Mouse (Mus musculus) erythroblast, adult 5-6 weeks (primary cell): ENCODE data around the gene Pik3r6. TPM values are rescaled to one million over a fixed set of nuclear protein-coding genes. Genes with fewer than 3 reads are reported as not detected.

Experiments used
- ATAC-seq: replicated peaks from 2 replicates; pipeline ENCODE4 v1.8.0; 2016; ENCODE audit warnings: moderate number of reproducible peaks, mild to moderate bottlenecking, moderate TSS enrichment, inconsistent platforms; ENCODE audit not compliant: poor library complexity, low FRiP score, severe bottlenecking
- total RNA-seq, 2 experiments: library from RNA; stranded (forward) in 1 of 2; stranded (reverse) in 1 of 2; fragments of 150-400 nt in 1 of 2; fragments of 200-764, 138-1000 nt in 1 of 2; gene quantifications; 2 replicates each; pipeline versions ENCODE4 v1.2.3 to v1.2.4; 2015 to 2017; ENCODE audit warnings: low replicate concordance in 2 of 2

The Pik3r6 gene
- total RNA-seq, 2 experiments from 2014 or later = 1.7 to 4.8 TPM

DNA sequence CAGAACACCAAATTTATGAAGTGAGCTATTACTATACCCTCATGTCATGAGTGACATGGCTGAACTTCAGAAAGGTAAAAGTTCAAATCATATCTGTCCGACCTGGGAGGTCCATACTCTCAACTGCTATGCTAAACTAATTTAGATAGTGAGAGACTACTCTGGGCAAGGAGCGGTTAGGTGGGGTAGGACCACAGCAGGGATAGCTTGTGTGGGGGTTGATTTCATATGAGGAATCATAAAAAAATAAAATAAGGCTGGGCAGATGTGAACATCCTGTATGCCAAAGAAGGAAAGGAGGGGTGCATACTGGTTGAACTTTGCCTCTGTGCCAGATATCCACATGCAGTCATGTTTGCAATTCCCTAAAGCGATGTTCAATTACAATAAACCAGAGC lies 62.2 kb downstream of the Pik3r6 start:
- no peak for ATAC-seq

DNA sequence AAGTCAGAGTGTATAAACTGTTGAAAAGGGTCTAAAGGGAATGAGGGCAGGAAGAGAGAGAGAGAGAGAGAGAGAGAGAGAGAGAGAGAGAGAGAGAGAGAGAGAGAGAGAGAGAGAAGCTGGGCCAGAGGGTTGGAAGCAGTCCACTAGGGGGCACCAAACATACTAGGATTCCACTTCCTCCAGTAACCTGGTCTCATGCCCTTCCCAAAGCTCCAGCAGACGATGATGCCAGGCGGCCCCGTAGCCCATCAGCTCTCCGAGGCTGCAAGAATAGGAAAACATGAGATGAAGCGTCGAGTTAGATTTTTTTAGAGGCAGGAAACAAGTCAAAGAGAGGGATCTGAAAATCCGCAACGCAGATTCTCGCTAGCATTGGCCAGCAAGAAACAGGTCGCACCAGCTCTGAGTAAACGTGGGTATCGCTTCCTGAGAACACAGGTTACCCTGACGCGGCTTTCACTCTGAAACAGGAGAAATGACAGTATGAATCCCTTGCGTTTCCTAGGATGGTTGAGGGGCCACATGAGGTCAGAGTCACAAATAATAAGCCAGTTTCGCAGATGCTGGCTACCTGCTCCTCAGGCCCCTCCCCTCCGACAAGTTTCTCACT lies 63.7 kb downstream of the Pik3r6 start:
- ATAC-seq = no peak

DNA sequence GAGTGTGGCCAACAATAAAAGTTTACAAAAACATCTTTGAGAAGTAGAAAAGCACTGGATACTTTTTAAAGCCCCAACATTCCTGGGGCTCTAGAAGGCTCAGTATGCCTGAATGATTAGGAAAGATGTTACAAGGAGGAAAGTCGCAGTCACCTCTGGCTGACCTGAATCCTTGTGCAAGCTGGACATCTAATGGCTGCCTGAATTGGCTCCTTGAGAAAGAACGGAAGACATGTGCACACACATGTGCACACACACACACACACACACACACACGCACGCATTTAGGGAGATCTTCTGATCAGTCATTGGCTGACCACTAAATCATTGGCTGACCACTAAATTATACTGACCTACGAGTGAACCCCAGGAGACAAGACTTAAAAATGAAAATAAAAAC lies 68.0 kb downstream of the Pik3r6 start:
- ATAC-seq = no peak

DNA sequence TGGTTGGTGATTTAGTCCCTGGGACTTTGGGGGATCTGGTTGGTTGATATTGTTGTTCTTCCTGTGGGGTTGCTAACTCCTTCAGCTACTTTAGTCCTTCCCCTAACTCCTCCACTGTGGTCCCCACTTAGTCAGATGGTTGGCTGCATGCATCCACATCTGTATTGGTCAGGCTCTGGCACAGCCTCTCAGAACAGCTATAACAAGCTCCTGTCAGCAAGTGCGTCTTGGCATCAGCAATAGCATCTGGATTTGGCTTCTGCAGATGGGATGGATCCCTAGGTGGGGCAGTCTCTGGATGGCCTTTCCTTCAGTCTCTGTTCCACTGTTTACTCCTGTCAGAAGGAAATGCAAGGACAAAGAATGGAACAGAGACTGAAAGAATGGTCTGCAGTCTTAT lies 74.3 kb downstream of the Pik3r6 start:
- ATAC-seq = no peak

DNA sequence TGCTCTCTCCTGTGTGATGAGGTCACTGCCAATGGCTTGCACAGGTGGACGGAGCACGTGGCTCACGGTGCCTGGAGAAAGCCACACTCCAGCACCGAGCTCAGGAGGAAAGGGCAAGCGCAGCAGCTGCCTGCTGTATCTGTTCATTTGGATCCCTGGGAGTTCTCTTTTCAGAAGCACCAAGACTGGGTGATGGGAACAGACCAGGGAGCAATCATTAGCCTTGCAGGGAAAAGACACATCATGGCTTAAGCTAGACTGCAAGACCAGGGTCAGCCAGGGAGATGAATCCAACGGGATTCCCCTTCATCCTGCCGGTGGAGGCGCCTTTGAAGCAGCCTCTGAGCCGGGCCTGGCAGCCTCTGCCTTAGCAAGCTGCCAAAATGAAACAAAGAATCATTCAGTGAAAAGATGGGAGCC lies 76.7 kb downstream of the Pik3r6 start:
- 0 out of 2 replicates have a peak, but pooled peaks have one; percentile 20 for ATAC-seq

DNA sequence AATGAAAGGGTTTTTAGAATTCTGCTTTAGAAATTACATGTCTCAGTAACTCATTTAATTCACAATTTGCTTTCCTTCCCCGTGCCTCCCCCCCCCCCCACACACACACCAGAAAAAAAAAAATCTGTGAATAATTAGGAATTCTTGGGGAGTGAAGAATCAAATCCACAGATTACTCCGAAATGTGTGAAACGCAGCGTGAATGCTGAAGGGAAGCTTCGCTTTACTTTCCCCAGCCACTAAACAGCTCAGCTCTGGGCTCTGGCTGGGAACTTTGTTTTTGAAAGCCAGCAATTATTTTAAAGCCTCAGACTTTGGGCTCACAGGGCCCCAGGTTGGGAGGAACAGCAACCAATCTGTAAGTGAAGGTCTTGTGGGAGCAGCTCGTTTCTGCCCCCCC lies 77.7 kb downstream of the Pik3r6 start:
- no peak for ATAC-seq

DNA sequence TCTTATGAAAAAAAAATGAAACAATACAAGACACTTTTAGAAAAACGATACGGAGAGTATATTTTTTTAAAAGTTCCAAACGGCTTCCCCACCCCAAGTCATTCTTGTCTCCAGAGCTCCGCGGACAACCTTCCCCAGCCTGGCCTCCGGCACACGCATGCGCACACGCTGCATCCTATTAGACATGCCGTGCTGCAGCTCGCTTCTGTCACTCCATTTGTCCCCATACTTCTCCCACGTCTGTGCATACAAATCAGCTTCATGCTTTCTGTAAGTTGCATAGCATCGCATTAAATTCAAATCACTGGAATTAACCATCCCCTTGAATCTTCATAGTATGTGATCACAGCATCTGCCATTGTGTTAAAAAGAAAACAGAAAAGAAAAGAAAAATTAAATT lies 80.4 kb downstream of the Pik3r6 start:
- no peak for ATAC-seq

DNA sequence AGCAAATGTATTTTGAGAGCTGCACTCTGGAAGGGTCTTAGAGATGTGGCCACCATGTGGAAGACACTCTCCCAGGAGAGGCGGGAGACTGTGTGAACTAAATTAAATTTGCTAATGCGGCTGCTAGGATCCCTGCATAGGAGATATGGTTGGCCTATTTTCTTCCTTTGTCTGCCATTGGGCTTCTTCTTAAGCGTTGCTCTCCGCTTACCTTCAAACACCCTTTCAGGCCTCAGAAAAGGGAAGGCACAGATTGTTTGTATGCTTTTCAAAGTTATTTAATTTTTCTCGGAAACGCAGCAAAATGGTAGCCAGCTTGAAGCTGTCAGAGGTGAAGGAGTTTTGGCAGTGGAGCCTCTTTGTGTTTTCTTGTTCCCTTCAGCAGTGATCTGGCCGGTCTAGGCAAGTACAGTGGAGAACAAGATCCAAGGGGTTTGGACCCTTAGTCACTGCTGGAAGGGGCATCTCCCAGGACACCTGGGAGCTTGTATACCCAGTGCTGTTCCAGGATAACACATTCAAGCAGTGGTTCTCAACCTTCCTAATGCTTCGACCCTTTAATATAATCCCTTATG lies 81.2 kb downstream of the Pik3r6 start:
- no peak for ATAC-seq

DNA sequence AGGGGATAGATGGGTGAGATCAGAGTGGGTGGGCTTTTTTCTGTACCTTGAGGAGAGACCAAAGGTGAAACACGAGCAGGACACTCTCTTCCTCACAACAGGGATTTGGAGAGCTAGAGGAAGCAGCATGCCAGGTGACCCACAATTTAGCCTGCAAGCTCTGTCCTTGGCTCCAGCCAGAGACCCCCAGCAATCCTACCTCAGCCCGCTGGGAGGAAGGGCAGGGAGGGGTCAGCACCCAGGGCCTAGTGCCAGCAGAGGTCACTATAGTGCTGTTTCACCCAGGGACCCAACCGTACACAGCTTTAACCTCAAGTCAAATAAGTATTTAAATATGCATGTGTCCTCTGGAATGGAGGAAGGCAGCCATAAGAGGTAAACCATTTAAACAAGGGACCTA lies 83.1 kb downstream of the Pik3r6 start:
- no peak for ATAC-seq

DNA sequence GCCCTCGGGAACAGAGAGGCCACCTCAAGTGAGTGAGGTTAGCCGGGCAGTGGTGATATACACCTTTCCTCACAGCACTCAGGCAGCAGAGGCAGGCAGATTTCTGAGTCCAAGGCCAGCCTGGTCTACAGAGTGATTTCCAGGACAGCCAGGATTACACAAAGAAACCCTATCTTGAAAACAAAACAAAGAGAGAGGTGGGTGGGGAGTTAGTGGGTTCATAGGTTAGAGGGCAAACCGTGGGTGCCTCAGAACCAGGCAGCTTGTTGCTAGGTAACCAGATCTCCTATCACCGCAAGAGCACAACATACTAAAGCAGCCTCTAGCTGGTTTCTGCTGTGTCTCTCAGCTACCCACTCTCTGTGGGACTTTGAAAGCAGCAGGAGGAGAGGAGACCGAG lies 83.9 kb downstream of the Pik3r6 start, which contains the start of gene Ccdc42:
Ccdc42 (plus strand) TSS at position 301 of the 400 bp plus-strand sequence.
- no peak for ATAC-seq

DNA sequence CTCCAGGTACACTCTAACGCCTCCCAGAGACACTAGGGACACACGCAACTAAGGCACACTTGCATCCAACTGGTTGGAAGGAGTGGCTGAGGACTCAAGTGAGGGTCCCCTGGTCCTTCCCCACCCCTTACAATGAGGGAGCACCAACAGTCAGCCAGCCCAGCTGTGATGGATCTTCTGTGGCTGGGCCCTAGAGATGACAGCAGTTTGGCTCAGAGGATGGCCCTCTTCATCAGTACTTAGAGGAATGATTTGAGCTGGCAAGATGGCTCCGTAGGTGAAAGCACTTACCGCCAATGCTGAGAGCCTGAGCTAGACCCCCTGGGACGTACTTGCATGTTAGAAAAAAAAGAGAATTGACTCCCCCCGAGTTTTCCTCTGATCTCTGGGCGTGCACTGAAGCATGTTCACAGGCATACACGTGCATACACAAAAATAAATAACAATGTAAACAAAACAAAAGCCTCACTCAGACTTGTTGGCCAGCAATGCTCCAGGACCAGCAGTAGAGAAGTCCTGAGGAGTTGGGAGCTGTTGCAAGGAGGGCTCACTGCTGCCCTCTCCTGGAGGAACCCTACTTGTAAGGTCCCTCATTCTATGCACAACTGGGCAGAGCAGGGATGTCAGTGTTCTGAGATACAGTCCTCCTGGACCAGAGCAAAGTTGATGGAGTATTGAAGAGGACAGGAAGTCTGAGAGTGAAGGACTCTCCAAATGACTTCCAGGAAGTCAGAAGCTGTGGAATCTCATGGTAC lies 86.4 kb downstream of the Pik3r6 start:
- ATAC-seq = peak; percentile 70; the same call in 1 of the 2 replicates

DNA sequence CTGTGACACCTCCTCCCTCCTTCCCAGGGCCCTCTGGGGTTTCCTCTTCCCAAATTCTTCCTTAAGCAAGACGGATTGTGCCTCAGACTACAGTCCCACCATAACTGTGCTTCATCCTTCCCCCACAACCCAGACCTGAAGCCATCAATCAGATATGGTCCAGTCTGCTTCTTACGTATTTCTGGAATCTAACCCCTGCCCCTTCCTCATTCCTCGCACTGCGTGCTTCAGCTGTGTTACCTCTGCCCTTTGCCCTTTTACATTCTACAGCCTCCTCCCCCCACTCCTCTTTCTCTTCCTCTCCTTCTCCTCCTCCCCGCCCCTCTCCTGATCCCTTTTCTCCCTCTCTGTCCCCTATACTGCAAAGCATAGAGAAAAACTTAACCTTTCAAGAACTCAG lies 88.9 kb downstream of the Pik3r6 start:
- ATAC-seq = no peak

DNA sequence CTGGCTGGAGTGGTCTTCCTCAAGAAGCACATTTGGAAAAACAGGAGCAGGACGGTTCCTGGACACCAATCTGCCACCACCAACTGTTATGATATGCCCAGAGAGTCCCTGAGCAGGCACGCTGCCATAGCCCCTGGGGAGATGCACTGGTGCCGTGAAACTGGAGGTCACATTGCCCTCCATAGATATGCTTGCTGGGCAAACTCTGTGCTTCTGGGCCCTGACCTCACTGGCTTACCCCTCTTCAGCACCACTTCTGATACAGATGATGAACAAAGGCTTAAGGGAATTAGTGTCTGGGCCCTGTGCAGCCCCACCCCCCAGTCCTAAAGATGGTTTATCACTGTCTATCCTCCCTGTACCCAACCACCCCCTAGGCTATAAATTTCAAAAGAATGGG lies 90.4 kb downstream of the Pik3r6 start:
- no peak for ATAC-seq

DNA sequence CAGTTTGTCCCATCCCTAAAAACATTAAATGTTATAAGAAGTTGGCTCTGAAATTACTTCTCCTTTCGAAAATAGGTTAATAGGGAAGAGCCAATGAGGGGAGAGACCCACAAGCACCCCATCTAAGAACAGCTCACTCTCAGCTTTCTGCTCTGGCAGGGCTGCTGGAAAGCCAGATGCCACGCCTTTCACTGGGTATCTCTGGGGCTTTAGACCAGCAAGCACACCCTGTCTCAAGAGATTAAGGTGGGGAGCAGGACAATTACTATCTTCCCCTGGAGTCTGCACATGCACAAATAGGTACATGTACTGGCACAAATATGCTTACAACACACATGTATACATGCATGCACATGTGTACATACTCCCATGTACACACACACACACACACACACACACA lies 95.1 kb downstream of the Pik3r6 start:
- no peak for ATAC-seq

DNA sequence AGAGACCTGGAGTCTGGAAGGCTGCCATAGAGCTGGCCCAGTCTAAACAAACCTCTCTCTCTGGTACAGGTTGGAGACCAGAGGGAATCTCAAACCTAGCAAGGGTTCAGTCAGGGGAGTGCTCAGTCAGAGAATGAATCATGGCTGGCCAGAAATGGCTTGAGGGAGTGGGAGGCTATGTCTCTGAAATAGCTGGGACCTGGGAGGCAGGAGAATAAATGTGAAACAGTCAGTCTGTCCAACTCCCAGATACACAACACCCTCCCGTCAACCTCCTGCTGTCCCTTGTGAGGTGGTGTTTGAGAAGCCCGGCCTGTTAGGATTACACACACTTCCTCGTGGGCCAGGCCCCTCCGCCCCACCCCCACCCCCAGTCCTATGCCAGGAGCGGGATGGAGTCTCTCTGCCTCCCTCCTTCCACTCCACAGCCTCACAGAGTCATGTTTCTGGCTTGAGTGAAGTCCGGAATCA lies 97.8 kb downstream of the Pik3r6 start:
- no peak for ATAC-seq

DNA sequence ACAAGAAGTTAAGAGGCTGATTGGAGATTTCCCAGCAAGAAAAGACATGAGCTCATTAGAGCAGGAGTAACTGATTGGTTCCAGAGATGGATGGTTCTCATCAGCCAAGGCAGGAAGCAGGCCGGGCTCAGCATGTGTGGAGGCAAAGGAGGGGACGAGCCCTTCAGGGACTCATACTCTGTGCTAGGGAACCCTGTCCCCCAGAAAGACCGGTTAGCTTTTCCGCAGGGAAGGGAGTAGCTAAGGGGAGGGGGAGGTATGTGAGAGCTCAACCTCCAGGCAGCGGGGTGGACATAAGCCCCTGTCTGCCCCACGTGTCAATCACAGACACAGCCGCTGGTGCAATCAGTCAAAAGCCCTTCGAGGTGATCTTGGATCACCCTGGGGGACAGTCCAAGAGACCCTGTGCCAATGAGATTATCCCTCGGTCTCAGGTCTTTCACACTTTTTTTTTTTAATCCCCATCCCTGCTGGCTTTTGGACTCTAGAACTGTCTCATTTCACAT lies 98.7 kb downstream of the Pik3r6 start:
- ATAC-seq = no peak

Other genes starting within 250 kb of the Pik3r6 start
- gene Ntn1, start 102.2 kb upstream of the Pik3r6 start, total RNA-seq (2015; ENCODE audit: low replicate concordance) = not detected in 2 replicates
- gene Ntn1, start 102.2 kb upstream of the Pik3r6 start, total RNA-seq (2017; ENCODE audit: low replicate concordance) = not detected in 2 replicates
- gene Pik3r5, start 70.9 kb upstream of the Pik3r6 start, total RNA-seq (2015; ENCODE audit: low replicate concordance) = 8.3 and 12.5 TPM in 2 replicates
- 2.5 and 7.2 TPM in 2 replicates for gene Pik3r5, start 70.9 kb upstream of the Pik3r6 start, total RNA-seq (2017; ENCODE audit: low replicate concordance)
- gene Mfsd6l, start 53.2 kb downstream of the Pik3r6 start, total RNA-seq (2015; ENCODE audit: low replicate concordance) = not detected in 2 replicates
- gene Mfsd6l, start 53.2 kb downstream of the Pik3r6 start, total RNA-seq (2017; ENCODE audit: low replicate concordance) = not detected in 2 replicates
- not detected in 2 replicates for gene Ccdc42, start 84.0 kb downstream of the Pik3r6 start, total RNA-seq (2015; ENCODE audit: low replicate concordance)
- not detected in 2 replicates for gene Ccdc42, start 84.0 kb downstream of the Pik3r6 start, total RNA-seq (2017; ENCODE audit: low replicate concordance)
- gene Myh10, start 188.5 kb downstream of the Pik3r6 start, total RNA-seq (2015; ENCODE audit: low replicate concordance) = 45.0 and 47.9 TPM in 2 replicates
- 56.5 and 72.2 TPM in 2 replicates for gene Myh10, start 188.5 kb downstream of the Pik3r6 start, total RNA-seq (2017; ENCODE audit: low replicate concordance)